Mouse (Mus musculus): ENCODE measurements at regions not wholly inside any gene's neighbourhood (a gene's known extent, or its start where the extent isn't known, plus 50 kb on each side); places are given as distances from the start of the nearest gene placed in this dataset.

- H3K4me1 ChIP-seq (replicated peaks; ENCODE audit: control insufficient read depth, insufficient read depth, low read length), result peaks cover 31% of the 10 kb centered on the region
- no peaks in the 10 kb centered on the region for H3K9me3 ChIP-seq (ENCODE audit: control insufficient read depth, low read length)
- no peak overlapping the region for H3K4me2 ChIP-seq
- ATAC-seq (replicated peaks; ENCODE audit: low FRiP score) (0 out of 2 replicates have a peak, but pooled peaks have one; percentile 11), DNase-seq (ENCODE audit: low spot score) (no peak)
- 0 out of 2 replicates have a peak, but pooled peaks cover 2% of the 10 kb centered on the region for H3K27me3 ChIP-seq (replicated peaks; ENCODE audit: control insufficient read depth, insufficient read depth, low read length)
- H3K36me3 ChIP-seq (ENCODE audit: control insufficient read depth, insufficient read depth, low read length), result no peaks in the 10 kb centered on the region
- 70% methylated on average over 12 of the region's 12 CpGs for WGBS
- H3K9ac ChIP-seq (ENCODE audit: low read depth, low read length), result no peak overlapping the region
- H3K27ac ChIP-seq (ENCODE audit: low read depth, low read length), result peak overlapping the region; percentile 43
- H3K4me3 ChIP-seq (ENCODE audit: low read depth, low read length), result no peak overlapping the region
Observed at GRCm38 (mm10) chr5:146676470-146677150, 91.6 kb upstream of the Gpr12 start.

- no peaks in the 10 kb centered on the region for H3K36me3 ChIP-seq (ENCODE audit: control insufficient read depth, insufficient read depth, low read length)
- H3K9me3 ChIP-seq (ENCODE audit: control insufficient read depth, low read length), result no peaks in the 10 kb centered on the region
- no peak overlapping the region for H3K9ac ChIP-seq (ENCODE audit: low read depth, low read length)
- H3K4me2 ChIP-seq, result no peak overlapping the region
- no peaks in the 10 kb centered on the region for H3K27me3 ChIP-seq (replicated peaks; ENCODE audit: control insufficient read depth, insufficient read depth, low read length)
- 90% methylated on average over 4 of the region's 4 CpGs for WGBS
- DNase-seq (ENCODE audit: low spot score) (no peak), ATAC-seq (replicated peaks; ENCODE audit: low FRiP score) (no peak)
- peak overlapping the region; percentile 56; the same call in 1 of the 2 replicates for H3K27ac ChIP-seq (ENCODE audit: low read depth, low read length)
- H3K4me3 ChIP-seq (ENCODE audit: low read depth, low read length), result no peak overlapping the region
- H3K4me1 ChIP-seq (replicated peaks; ENCODE audit: control insufficient read depth, insufficient read depth, low read length), result peaks cover 31% of the 10 kb centered on the region
Observed at GRCm38 (mm10) chr5:146675887-146676277, 90.8 kb upstream of the Gpr12 start.

- Histone ChIP-seq H3K4me2 (peak overlapping the region; percentile 20), H3K27ac (ENCODE audit: low read depth, low read length) (peak overlapping the region; percentile 56; the same call in 1 of the 2 replicates)
- 24% methylated on average over 19 of the region's 19 CpGs for WGBS
Observed at GRCm38 (mm10) chr5:146675006-146675886, 90.2 kb upstream of the Gpr12 start.

GRCm38 (mm10) chr5:146661751-146662150 is 76.7 kb upstream of the Gpr12 start:
- no peak overlapping the region for H3K27ac ChIP-seq (ENCODE audit: low read depth, low read length)
- H3K4me1 ChIP-seq (replicated peaks; ENCODE audit: control insufficient read depth, insufficient read depth, low read length), result no peaks in the 10 kb centered on the region
- WGBS, result 73% methylated on average over 8 of the region's 8 CpGs

More at GRCm38 (mm10) chr5:146675006-146675886, 90.2 kb upstream of the Gpr12 start:
- Histone ChIP-seq H3K27me3 (replicated peaks; ENCODE audit: control insufficient read depth, insufficient read depth, low read length) (no peaks in the 10 kb centered on the region), H3K4me3 (ENCODE audit: low read depth, low read length) (no peak overlapping the region), H3K9me3 (ENCODE audit: control insufficient read depth, low read length) (no peaks in the 10 kb centered on the region), H3K36me3 (ENCODE audit: control insufficient read depth, insufficient read depth, low read length) (no peaks in the 10 kb centered on the region), H3K4me1 (replicated peaks; ENCODE audit: control insufficient read depth, insufficient read depth, low read length) (peaks cover 31% of the 10 kb centered on the region), H3K9ac (ENCODE audit: low read depth, low read length) (no peak overlapping the region)
- peak; percentile 62 for DNase-seq (ENCODE audit: low spot score)
- peak; percentile 66 for ATAC-seq (replicated peaks; ENCODE audit: low FRiP score)

GRCm38 (mm10) chr5:146657228-146657627 is 72.2 kb upstream of the Gpr12 start:
- Histone ChIP-seq H3K36me3 (ENCODE audit: control insufficient read depth, insufficient read depth, low read length) (no peaks in the 10 kb centered on the region), H3K9me3 (ENCODE audit: control insufficient read depth, low read length) (no peaks in the 10 kb centered on the region), H3K4me2 (no peak overlapping the region), H3K4me1 (replicated peaks; ENCODE audit: control insufficient read depth, insufficient read depth, low read length) (no peaks in the 10 kb centered on the region), H3K27ac (ENCODE audit: low read depth, low read length) (no peak overlapping the region), H3K9ac (ENCODE audit: low read depth, low read length) (no peak overlapping the region), H3K4me3 (ENCODE audit: low read depth, low read length) (no peak overlapping the region), H3K27me3 (replicated peaks; ENCODE audit: control insufficient read depth, insufficient read depth, low read length) (0 out of 2 replicates have a peak, but pooled peaks cover 2% of the 10 kb centered on the region)
- ATAC-seq (replicated peaks; ENCODE audit: low FRiP score), result no peak
- no peak for DNase-seq (ENCODE audit: low spot score)
- 82% methylated on average over 2 of the region's 2 CpGs for WGBS

More at GRCm38 (mm10) chr5:146661751-146662150, 76.7 kb upstream of the Gpr12 start:
- Histone ChIP-seq H3K4me3 (ENCODE audit: low read depth, low read length) (no peak overlapping the region), H3K4me2 (no peak overlapping the region), H3K36me3 (ENCODE audit: control insufficient read depth, insufficient read depth, low read length) (no peaks in the 10 kb centered on the region), H3K27me3 (replicated peaks; ENCODE audit: control insufficient read depth, insufficient read depth, low read length) (no peaks in the 10 kb centered on the region), H3K9ac (ENCODE audit: low read depth, low read length) (no peak overlapping the region), H3K9me3 (ENCODE audit: control insufficient read depth, low read length) (no peaks in the 10 kb centered on the region)
- DNase-seq (ENCODE audit: low spot score) (no peak), ATAC-seq (replicated peaks; ENCODE audit: low FRiP score) (no peak)

GRCm38 (mm10) chr5:146655394-146655793 is 70.4 kb upstream of the Gpr12 start:
- Histone ChIP-seq H3K36me3 (ENCODE audit: control insufficient read depth, insufficient read depth, low read length) (no peaks in the 10 kb centered on the region), H3K27ac (ENCODE audit: low read depth, low read length) (no peak overlapping the region), H3K9ac (ENCODE audit: low read depth, low read length) (no peak overlapping the region), H3K4me2 (0 out of 2 replicates have a peak overlapping the region, but pooled peaks have one; percentile 21), H3K9me3 (ENCODE audit: control insufficient read depth, low read length) (no peaks in the 10 kb centered on the region), H3K4me3 (ENCODE audit: low read depth, low read length) (no peak overlapping the region), H3K27me3 (replicated peaks; ENCODE audit: control insufficient read depth, insufficient read depth, low read length) (0 out of 2 replicates have a peak, but pooled peaks cover 2% of the 10 kb centered on the region), H3K4me1 (replicated peaks; ENCODE audit: control insufficient read depth, insufficient read depth, low read length) (no peaks in the 10 kb centered on the region)
- DNase-seq (ENCODE audit: low spot score) (no peak), ATAC-seq (replicated peaks; ENCODE audit: low FRiP score) (0 out of 2 replicates have a peak, but pooled peaks have one; percentile 29)
- 29% methylated on average over 7 of the region's 7 CpGs for WGBS

- no peak for DNase-seq (ENCODE audit: low spot score)
- H3K36me3 ChIP-seq (ENCODE audit: control insufficient read depth, insufficient read depth, low read length), result no peaks in the 10 kb centered on the region
- 72% methylated on average over 19 of the region's 19 CpGs for WGBS
Observed at GRCm38 (mm10) chr5:146653686-146654450, 68.8 kb upstream of the Gpr12 start.

GRCm38 (mm10) chr5:146652874-146653273 is 67.8 kb upstream of the Gpr12 start:
- H3K27ac ChIP-seq (ENCODE audit: low read depth, low read length), result no peak overlapping the region
- H3K4me1 ChIP-seq (replicated peaks; ENCODE audit: control insufficient read depth, insufficient read depth, low read length), result no peaks in the 10 kb centered on the region
- H3K36me3 ChIP-seq (ENCODE audit: control insufficient read depth, insufficient read depth, low read length), result no peaks in the 10 kb centered on the region
- no peak overlapping the region for H3K4me3 ChIP-seq (ENCODE audit: low read depth, low read length)
- ATAC-seq (replicated peaks; ENCODE audit: low FRiP score) (no peak), DNase-seq (ENCODE audit: low spot score) (no peak)
- WGBS, result 55% methylated on average over 5 of the region's 5 CpGs
- H3K4me2 ChIP-seq, result no peak overlapping the region
- H3K9me3 ChIP-seq (ENCODE audit: control insufficient read depth, low read length), result no peaks in the 10 kb centered on the region
- H3K27me3 ChIP-seq (replicated peaks; ENCODE audit: control insufficient read depth, insufficient read depth, low read length), result 0 out of 2 replicates have a peak, but pooled peaks cover 2% of the 10 kb centered on the region
- H3K9ac ChIP-seq (ENCODE audit: low read depth, low read length), result no peak overlapping the region

More at GRCm38 (mm10) chr5:146653686-146654450, 68.8 kb upstream of the Gpr12 start:
- Histone ChIP-seq H3K4me2 (no peak overlapping the region), H3K9me3 (ENCODE audit: control insufficient read depth, low read length) (no peaks in the 10 kb centered on the region), H3K4me3 (ENCODE audit: low read depth, low read length) (no peak overlapping the region), H3K27ac (ENCODE audit: low read depth, low read length) (no peak overlapping the region), H3K4me1 (replicated peaks; ENCODE audit: control insufficient read depth, insufficient read depth, low read length) (no peaks in the 10 kb centered on the region), H3K27me3 (replicated peaks; ENCODE audit: control insufficient read depth, insufficient read depth, low read length) (0 out of 2 replicates have a peak, but pooled peaks cover 2% of the 10 kb centered on the region), H3K9ac (ENCODE audit: low read depth, low read length) (no peak overlapping the region)
- ATAC-seq (replicated peaks; ENCODE audit: low FRiP score), result no peak

Measured in liver, embryonic 11.5 days (tissue).